Mouse (Mus musculus) brain, embryonic 14.5 days (tissue): ENCODE measurements at regions not wholly inside any gene's neighbourhood (a gene's known extent, or its start where the extent isn't known, plus 50 kb on each side); places are given as distances from the start of the nearest gene placed in this dataset.

Source experiments
- DNase-seq: peaks from one replicate; pipeline ENCODE4 v3.0.0-alpha.2; 2011; ENCODE audit warnings: low read depth
- CTCF ChIP-seq: fragments of 200-500 bp; IDR thresholded peaks from 2 replicates; pipeline ENCODE4 v1.5.1; 2012; ENCODE audit warnings: inconsistent platforms, mild to moderate bottlenecking, moderate library complexity, borderline replicate concordance; ENCODE audit not compliant: insufficient read depth, insufficient read length; ENCODE audit errors: extremely low read depth
- POLR2A ChIP-seq: fragments of 200-500 bp; IDR thresholded peaks from 2 replicates; pipeline ENCODE4 v1.6.1; 2012; ENCODE audit warnings: mild to moderate bottlenecking, inconsistent platforms, borderline replicate concordance; ENCODE audit not compliant: poor library complexity, insufficient read depth, insufficient read length, severe bottlenecking; ENCODE audit errors: extremely low read depth

GRCm38 (mm10) chr5:144621967-144622366 lies 76.3 kb downstream of the Nptx2 start:
- TF ChIP-seq POLR2A (no peak), CTCF (no peak)
- peak; percentile 70 for DNase-seq

GRCm38 (mm10) chr5:144623358-144623757 lies 77.7 kb downstream of the Nptx2 start:
- DNase-seq = peak; percentile 34

GRCm38 (mm10) chr5:144632295-144632694 lies 86.6 kb downstream of the Nptx2 start:
- TF ChIP-seq CTCF (no peak), POLR2A (no peak)
- no peak for DNase-seq

More at GRCm38 (mm10) chr5:144623358-144623757, 77.7 kb downstream of the Nptx2 start:
- no peak for TF ChIP-seq CTCF
- TF ChIP-seq POLR2A = no peak

GRCm38 (mm10) chr5:144638631-144639030 lies 92.9 kb downstream of the Nptx2 start:
- DNase-seq = peak; percentile 53
- TF ChIP-seq CTCF = peak; percentile 64; the same call in 1 of the 2 replicates
- no peak for TF ChIP-seq POLR2A

- no peak for TF ChIP-seq POLR2A
- no peak for TF ChIP-seq CTCF
- DNase-seq = no peak
These were observed 93.9 kb downstream of the Nptx2 start for GRCm38 (mm10) chr5:144639639-144640038.

- TF ChIP-seq CTCF (no peak), POLR2A (no peak)
- DNase-seq = peak; percentile 74
These were observed 97.1 kb downstream of the Nptx2 start for GRCm38 (mm10) chr5:144642766-144643165.

- no peak for TF ChIP-seq CTCF
- no peak for TF ChIP-seq POLR2A
- DNase-seq = peak; percentile 40
These were observed 97.7 kb downstream of the Nptx2 start for GRCm38 (mm10) chr5:144643438-144643837.

GRCm38 (mm10) chr5:144645367-144645766 lies 99.7 kb downstream of the Nptx2 start:
- peak; percentile 76 for DNase-seq
- no peak for TF ChIP-seq CTCF
- no peak for TF ChIP-seq POLR2A

GRCm38 (mm10) chr5:144647311-144648104 lies 101.8 kb downstream of the Nptx2 start:
- no peak for DNase-seq
- TF ChIP-seq CTCF (no peak), POLR2A (no peak)

GRCm38 (mm10) chr5:144652231-144652630 lies 106.5 kb downstream of the Nptx2 start:
- no peak for DNase-seq
- TF ChIP-seq CTCF (no peak), POLR2A (no peak)

- no peak for DNase-seq
- TF ChIP-seq CTCF (no peak), POLR2A (no peak)
These were observed 99.6 kb downstream of the Tmem130 start for GRCm38 (mm10) chr5:144662031-144662430.

- TF ChIP-seq CTCF = no peak
- no peak for TF ChIP-seq POLR2A
- no peak for DNase-seq
These were observed 97.6 kb downstream of the Tmem130 start for GRCm38 (mm10) chr5:144663981-144664380.
